Mouse (Mus musculus) frontal cortex, postnatal 10 days (tissue): ENCODE results near the gene Tango2.

Experiments
- DNase-seq, 2 experiments: peaks; one replicate each; pipeline ENCODE4 v3.0.0; 2022; ENCODE audit warnings: low spot score in 2 of 2, mixed read lengths in 1 of 2

Gene Tango2

GRCm38 (mm10) chr16:18383045-18383726, 35.3 kb upstream of the Tango2 start:
- no peak for DNase-seq

DNA sequence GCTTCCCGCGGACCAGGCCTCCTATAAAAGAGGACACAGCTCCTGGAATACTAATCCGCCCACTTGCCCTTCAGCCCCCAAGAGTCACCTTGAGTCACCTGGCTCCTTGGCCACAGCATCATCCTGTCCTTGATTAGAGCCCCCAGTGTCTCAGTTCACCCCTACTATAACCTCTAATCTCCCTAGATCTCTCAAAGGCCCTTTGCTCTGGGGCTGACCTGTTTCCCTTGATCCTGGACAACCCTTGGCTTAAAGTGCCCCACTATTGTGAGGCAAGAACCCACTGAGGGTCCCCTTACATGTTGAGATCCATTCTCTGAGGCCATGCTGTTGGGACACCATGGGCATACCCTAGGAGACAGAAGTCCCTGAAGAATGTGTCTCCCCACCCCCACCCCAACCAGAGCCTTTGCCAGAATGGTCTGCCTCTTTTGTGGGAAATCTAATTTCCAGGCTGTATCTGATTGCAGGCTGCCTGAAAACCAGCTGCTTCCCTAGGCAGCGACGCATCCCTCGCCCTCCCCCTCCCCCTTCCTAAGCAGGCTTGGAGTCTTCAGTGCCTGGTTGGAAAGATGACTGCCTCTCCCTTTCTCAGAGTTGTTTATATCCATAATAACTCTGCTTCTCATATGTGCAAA, 33.8 kb upstream of the Tango2 start:
- no peak for DNase-seq

- DNase-seq: no peak
Measured at GRCm38 (mm10) chr16:18380495-18381063, 32.7 kb upstream of the Tango2 start.

GRCm38 (mm10) chr16:18379338-18380001, 31.6 kb upstream of the Tango2 start:
- no peak for DNase-seq

DNA sequence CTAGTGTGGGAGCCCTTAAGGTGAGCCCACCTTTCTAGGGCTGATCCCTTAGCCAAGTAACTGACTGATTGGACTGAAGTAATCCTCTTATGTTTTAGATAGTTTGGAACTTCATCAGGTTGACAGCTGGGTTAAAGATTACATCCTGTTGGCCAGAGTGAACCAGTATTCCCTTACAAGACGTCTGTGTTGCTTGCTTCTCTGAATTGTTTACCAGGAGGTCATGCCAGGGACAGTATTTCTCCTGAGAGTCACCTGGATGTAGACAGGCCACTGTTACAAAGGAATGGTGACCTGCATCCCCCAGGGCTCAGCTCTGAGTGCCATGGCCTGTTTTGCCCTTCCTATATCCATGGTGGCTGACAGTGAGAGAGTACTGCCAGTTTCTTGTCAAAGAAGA, 30.6 kb upstream of the Tango2 start:
- DNase-seq: no peak

DNA sequence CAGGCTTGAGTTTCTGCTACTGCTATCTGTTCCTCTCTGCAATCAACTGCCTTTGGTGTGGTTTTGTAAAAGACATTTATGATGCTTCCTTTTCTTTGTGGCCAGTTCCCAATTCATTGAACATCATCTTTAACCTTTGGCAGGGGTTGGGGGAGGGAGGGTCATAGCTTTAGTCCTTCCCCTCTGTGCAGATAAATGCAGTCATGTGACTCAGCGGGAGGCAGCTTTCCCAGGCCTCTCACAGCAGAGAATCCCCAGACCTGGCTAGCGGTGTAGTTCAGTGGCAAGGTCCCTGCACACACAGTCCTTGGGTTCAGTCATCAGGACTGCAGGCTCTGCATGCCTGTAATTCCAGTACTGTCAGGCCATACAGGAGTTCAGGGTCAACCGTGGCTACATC, 29.3 kb upstream of the Tango2 start:
- DNase-seq: no peak

DNA sequence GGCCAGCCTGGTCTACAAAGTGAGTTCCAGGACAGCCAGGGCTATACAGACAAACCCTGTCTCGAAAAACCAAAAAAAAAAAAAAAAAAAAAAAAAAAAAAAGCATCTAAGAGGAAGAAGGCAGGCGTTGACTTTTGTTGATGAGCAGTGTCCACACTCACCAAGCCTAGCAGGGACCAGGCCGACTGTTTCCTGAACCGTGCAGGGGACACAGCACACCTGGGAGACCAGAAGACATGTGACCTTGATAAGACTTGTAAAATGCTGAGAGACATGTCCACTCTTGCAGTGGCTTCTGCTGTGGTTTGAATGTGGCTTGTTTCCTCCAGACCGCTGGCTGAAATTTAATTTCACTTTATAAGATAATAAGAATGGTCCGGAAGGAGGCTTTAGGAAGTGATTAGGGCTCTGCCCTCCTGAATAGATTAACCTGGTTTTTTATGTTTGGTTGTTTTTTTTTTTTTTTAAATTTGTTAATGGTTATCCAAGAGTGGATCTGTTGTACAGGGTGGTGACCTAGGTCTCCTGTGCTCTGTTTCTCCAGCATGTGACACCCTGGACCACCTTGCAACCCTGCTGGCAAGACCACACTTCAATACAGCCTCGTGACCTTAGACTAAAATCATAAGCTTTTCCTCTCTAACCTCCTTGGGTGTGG, 28.5 kb upstream of the Tango2 start:
- no peak for DNase-seq

- no peak for DNase-seq
Measured at GRCm38 (mm10) chr16:18373632-18374031, 25.7 kb upstream of the Tango2 start.

DNA sequence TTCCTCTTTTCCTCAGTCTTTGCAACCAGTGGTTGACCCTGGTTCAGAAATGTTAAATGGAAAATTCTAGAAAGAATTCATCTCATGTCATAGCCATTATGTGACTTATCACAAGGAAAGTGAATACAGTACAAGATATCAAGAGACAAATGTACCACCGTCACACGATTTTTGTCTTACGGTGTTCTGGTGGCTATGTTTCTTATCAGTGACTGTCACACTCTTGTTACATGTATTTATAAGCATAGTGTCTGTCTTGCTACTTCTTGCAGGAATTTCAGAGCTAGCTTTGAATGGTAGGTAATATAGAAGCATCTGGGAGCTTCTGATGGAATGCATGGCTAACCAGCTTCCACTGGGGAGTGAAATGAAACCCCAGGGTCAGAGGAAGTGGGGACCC, 22.3 kb upstream of the Tango2 start:
- no peak for DNase-seq

- DNase-seq: no peak
Measured at GRCm38 (mm10) chr16:18366849-18367248, 18.9 kb upstream of the Tango2 start.

- DNase-seq: no peak
Measured at GRCm38 (mm10) chr16:18362948-18363347, 15.0 kb upstream of the Tango2 start.

DNA sequence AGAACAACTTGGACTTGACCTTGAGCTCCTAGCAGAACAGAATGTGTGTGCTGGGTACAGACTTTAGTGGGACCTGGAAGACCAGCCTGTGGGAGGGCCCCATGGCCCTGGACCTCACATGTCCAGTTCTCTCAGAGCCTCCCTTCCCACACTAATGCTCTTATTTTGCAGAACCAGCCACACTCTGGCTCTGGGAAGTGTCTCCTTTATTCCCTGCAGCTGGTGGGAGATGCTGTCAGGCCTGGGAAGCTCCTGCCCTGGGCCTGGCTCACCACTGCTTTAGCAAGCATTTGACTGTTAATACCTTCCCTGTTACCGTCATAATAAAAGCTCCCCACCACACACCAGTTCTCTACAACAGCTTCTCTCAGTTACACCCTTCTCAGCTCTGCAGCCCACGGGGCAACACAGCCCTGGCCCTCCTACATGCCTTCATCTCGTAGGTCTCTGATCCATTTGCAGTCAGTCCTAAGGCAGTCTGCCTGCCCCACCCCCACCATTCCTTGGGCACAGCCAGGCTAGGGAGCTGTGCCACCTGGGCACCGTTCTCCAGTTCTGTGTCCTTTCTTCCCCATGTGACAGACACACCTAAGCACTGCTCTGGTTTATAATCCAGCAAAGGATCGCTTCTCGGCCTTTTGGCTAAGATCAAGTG, 12.4 kb upstream of the Tango2 start:
- no peak for DNase-seq

- no peak for DNase-seq
Measured at GRCm38 (mm10) chr16:18357977-18358376, 10.1 kb upstream of the Tango2 start.

- DNase-seq: no peak
Measured at GRCm38 (mm10) chr16:18356961-18357360, 9.1 kb upstream of the Tango2 start.

- no peak for DNase-seq
Measured at GRCm38 (mm10) chr16:18353106-18353505, 5.2 kb upstream of the Tango2 start.

DNA sequence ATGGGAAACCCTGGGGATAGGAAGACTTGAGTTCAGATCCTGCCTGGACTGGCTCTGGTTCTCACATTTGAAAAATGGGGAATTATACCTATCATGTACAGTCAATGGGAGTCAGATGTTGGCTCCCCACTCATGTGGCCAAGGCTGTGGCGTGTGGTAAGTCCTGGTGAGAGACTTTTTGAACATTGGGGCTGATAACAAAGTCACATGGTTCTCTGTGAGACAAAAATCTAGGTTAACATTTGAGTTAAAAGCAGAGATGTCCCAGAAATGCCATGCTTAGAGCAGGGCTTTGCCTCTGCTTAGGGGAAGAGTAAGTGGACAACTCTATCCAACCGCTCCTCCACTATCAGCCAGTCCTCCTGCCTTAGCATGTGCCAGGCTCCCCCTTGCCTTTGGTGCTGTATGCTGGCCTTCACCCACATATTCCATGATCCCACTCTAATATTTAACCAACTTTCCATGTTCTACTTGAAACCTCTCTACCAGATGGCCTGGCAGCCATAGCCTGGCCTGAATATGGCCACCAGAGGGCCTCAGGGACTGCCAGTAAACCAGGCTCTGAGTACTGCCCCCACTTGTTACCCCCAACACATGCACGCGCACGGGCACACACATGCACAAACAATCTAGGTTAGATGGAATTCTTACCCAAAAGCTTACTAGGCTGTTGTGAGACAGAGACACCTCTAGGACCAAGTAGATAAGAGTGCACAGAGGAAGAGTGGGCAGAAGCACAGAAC, 3.6 kb upstream of the Tango2 start:
- DNase-seq: peak in 1 of 2 experiments; percentile 36

DNA sequence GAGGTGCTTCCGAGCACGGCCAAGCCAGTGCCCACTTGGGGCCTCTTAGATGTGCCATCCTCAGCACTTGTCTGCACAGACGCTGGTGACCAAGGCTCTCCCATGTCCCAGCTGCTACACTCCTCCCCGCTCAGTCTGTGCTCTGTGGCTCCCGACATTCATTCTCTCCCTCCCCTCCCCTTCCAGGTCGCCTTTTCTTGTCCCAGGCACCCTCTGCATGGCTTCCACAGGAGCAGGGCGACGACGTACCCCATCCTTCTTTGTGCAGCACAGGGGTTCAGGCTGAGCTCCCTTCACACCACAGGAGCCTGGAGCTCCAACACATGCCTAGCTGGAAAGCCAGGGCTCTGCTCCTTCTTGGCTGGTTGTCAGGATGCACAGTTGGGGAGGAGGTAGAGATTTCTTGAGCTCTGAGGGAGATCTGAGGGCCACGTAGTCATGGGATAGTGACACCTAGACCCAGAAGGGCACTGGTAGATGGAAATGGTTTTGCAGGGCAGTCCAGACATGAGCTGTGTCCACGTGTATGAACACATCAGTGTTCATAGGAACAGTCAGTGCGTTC, 1.9 kb upstream of the Tango2 start:
- no peak for DNase-seq

DNA sequence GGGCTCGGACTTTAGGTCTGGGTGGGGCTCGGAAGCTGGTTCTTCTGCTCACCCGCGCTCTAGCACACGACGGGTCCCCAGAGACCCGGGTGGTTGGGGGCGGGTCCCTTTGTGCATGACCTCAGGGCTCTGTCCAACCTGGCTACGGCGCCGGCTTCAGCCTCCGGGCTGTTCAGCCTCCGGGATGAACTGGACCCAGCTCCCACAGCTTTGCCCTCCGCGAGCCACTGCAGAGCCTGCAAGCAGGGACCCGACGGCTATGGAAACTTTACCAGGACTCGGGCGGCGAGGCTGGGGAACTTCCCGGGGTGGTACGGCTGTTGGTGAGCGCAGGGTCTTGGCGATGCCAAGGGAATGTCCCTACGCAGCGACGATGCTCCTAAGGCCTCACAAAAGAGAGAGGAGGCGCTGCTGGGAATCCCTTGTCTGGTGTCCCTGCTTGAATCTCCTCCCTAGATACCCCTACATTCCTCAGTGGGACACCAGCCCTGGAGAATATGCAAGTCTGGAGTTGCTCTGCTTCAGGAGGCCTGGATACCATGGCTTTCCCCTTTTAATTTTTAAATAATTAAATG, 785 bp upstream of the Tango2 start:
- DNase-seq: peak in 1 of 2 experiments; percentile 44

GRCm38 (mm10) chr16:18345243-18345642, 2.7 kb downstream of the Tango2 start:
- peak; percentile 75 to 83 for DNase-seq

DNA sequence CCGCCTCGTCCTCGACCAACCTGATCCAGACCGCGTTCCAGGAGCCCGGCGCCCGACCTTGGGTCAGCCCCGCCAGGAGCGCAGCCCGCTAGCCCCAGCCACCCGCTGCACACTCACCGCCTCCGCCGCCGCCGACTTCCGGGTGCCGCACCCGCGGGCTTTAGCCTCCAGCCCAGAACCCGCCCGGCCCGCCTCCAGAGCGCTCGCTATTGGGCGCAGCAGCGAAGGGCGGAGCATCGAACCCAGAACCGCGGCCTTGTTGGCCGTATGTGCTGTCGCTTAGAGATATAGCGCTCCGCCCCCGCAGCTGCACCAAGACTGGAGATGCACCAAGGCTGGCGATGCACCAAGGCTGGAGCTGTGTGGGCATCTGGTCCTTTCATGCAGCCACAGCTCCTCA, 4.1 kb downstream of the Tango2 start:
- peak; percentile 95 to 97 for DNase-seq
